Mouse (Mus musculus) CH12.LX (cell line): ENCODE measurements around the gene Slc4a2.

Experiments used
- BHLHE40 ChIP-seq: IDR thresholded peaks from 2 replicates; pipeline ENCODE4 v1.6.1; 2011; ENCODE audit warnings: mild to moderate bottlenecking, low read depth, low read length, improper control_type of control experiment
- CTCF ChIP-seq, 2 experiments: IDR thresholded peaks in 1 of 2; conservative IDR thresholded peaks in 1 of 2; 2 replicates each; pipeline ENCODE4 v1.5.1; 2011 to 2012; ENCODE audit warnings: low read depth in 2 of 2, low read length in 2 of 2, improper control_type of control experiment in 1 of 2, inconsistent platforms in 1 of 2, mild to moderate bottlenecking in 1 of 2, moderate library complexity in 1 of 2
- GABPA ChIP-seq: IDR thresholded peaks from 2 replicates; pipeline ENCODE4 v1.6.1; 2012; ENCODE audit warnings: low read depth, low read length, improper control_type of control experiment, inconsistent platforms; ENCODE audit not compliant: insufficient replicate concordance
- JUN ChIP-seq: IDR thresholded peaks from 2 replicates; pipeline ENCODE4 v1.6.1; 2011; ENCODE audit warnings: low read depth, mild to moderate bottlenecking, low read length, improper control_type of control experiment, moderate library complexity; ENCODE audit not compliant: insufficient read depth
- JUND ChIP-seq: conservative IDR thresholded peaks from 2 replicates; pipeline ENCODE4 v1.6.1; 2011; ENCODE audit warnings: low read depth, low read length, improper control_type of control experiment
- MAX ChIP-seq: IDR thresholded peaks from 2 replicates; pipeline ENCODE4 v1.6.1; 2011; ENCODE audit warnings: low read length, improper control_type of control experiment
- NRF1 ChIP-seq: IDR thresholded peaks from 2 replicates; pipeline ENCODE4 v1.6.1; 2014; ENCODE audit warnings: low read depth, mild to moderate bottlenecking, inconsistent platforms, low read length, improper control_type of control experiment, moderate library complexity
- SIN3A ChIP-seq: IDR thresholded peaks from 2 replicates; pipeline ENCODE4 v1.6.1; 2012; ENCODE audit warnings: low read length, improper control_type of control experiment, inconsistent platforms
- SMC3 ChIP-seq: IDR thresholded peaks from 2 replicates; pipeline ENCODE4 v1.6.1; 2011; ENCODE audit warnings: low read depth, low read length, improper control_type of control experiment
- TCF12 ChIP-seq: IDR thresholded peaks from 2 replicates; pipeline ENCODE4 v1.6.1; 2014; ENCODE audit warnings: low read depth, mild to moderate bottlenecking, inconsistent platforms, low read length, improper control_type of control experiment
- UBTF ChIP-seq: IDR thresholded peaks from 2 replicates; pipeline ENCODE4 v1.6.1; 2012; ENCODE audit warnings: low read depth, mild to moderate bottlenecking, inconsistent platforms, low read length, improper control_type of control experiment, moderate library complexity
- USF1 ChIP-seq: IDR thresholded peaks from 2 replicates; pipeline ENCODE4 v1.6.1; 2014; ENCODE audit warnings: low read depth, mild to moderate bottlenecking, inconsistent platforms, low read length, improper control_type of control experiment
- ZMIZ1 ChIP-seq: IDR thresholded peaks from 2 replicates; pipeline ENCODE4 v1.6.1; 2012; ENCODE audit warnings: low read depth, mild to moderate bottlenecking, inconsistent platforms, low read length, improper control_type of control experiment

DNA sequence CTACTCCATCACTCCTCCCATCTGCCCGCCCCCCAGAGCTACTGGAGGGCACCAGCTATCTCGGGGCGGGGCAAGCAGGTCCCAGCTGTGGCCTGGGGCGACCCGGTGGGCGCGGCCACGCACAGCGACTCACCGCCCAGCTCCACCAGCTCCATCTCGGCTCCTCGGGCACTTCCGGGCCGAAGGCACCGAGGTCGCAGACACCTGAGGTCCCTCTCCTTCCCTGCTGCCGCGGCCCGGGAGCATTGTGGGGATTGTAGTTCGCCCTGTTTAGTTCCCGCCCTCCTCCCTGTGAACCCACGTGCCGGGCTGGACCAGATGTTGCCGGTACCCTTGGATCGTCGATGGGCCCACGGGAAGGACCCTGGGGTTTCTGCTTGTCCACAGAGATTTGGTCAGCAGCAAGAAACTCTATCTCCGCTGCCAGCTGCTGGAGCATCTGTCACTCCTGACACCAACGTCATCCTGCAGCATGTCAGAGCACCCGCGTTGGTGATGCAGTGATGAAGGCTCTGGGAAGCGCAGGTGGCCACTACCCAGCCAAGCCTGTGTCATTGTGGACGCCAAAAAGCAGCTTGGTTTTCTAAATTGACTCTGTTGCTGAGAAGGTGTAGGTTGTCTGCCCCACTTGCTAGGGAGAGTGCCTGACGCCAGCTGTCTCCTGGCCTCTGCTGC, 24.1 kb downstream of the Slc4a2 start, which contains the start of gene Tmub1:
- TF ChIP-seq GABPA (peak; percentile 28; the same call in 1 of the 2 replicates), CTCF (conservative IDR thresholded peaks at IDR 0.05 in 1 of 2, IDR thresholded peaks at IDR 0.05 in 1 of 2; ENCODE audit: low read depth in 2 of 2, low read length in 2 of 2) (no peak), NRF1 (0 out of 2 replicates have a peak, but pooled peaks have one; percentile 31), TCF12 (peak; percentile 65; the same call in 1 of the 2 replicates), MAX (peak; percentile 97), UBTF (no peak), ZMIZ1 (0 out of 2 replicates have a peak, but pooled peaks have one; percentile 55), BHLHE40 (peak; percentile 92), JUN (no peak), SMC3 (no peak), JUND (no peak), SIN3A (peak; percentile 82; the same call in 1 of the 2 replicates), USF1 (peak; percentile 68)
